Mouse (Mus musculus) forebrain, embryonic 14.5 days (tissue): ENCODE results near the gene Vmn1r202. TPM values are rescaled to one million over a fixed set of nuclear protein-coding genes. Genes with fewer than 3 reads are reported as not detected.
"Not testable (repeated sequence)": the region's sequence is repeated elsewhere in the genome, so short reads cannot be mapped to it uniquely, and the experiment has no call there.

ENCODE experiments used
- ATAC-seq: fragments of 200-750 bp; cut with Nextera tagmentation; 2 replicates; pipeline ENCODE4 v1.8.0; 2017; ENCODE audit warnings: mild to moderate bottlenecking, moderate library complexity
- DNase-seq: peaks from one replicate; pipeline ENCODE4 v3.0.0-alpha.2; 2015; ENCODE audit warnings: low spot score
- H3K27ac ChIP-seq: fragments of 300-500 bp; sonication (generic); 2 replicates; pipeline ENCODE4 v1.5.1; 2014; ENCODE audit warnings: low read depth, mild to moderate bottlenecking, control low read depth, low read length, moderate library complexity
- H3K27me3 ChIP-seq: fragments of 300-500 bp; sonication (generic); replicated peaks from 2 replicates; pipeline ENCODE4 v1.6.1; 2014; ENCODE audit warnings: low read length, control low read depth, mixed read lengths; ENCODE audit not compliant: control insufficient read depth, insufficient read depth
- H3K36me3 ChIP-seq: fragments of 300-500 bp; sonication (generic); 2 replicates; pipeline ENCODE4 v1.6.1; 2014; ENCODE audit warnings: low read length, control low read depth; ENCODE audit not compliant: control insufficient read depth, insufficient read depth
- H3K4me1 ChIP-seq: fragments of 300-500 bp; sonication (generic); 2 replicates; pipeline ENCODE4 v1.6.1; 2014; ENCODE audit warnings: antibody characterized with exemption, low read length, control low read depth; ENCODE audit not compliant: control insufficient read depth, insufficient read depth
- H3K4me2 ChIP-seq: fragments of 300-500 bp; sonication (generic); 2 replicates; pipeline ENCODE4 v1.6.1; 2014; ENCODE audit warnings: mild to moderate bottlenecking, control low read depth, low read length
- H3K4me3 ChIP-seq: fragments of 300-500 bp; sonication (generic); 2 replicates; pipeline ENCODE4 v1.5.1; 2014; ENCODE audit warnings: low read depth, low read length, control low read depth
- H3K9ac ChIP-seq: fragments of 300-500 bp; sonication (generic); 2 replicates; pipeline ENCODE4 v1.6.1; 2014; ENCODE audit warnings: mild to moderate bottlenecking, low read length, control low read depth, moderate library complexity
- H3K9me3 ChIP-seq: fragments of 300-500 bp; sonication (generic); replicated peaks from 2 replicates; pipeline ENCODE4 v1.6.1; 2016; ENCODE audit warnings: low read length, control low read depth, mixed read lengths; ENCODE audit not compliant: control insufficient read depth
- WGBS: fragments of 180-500 bp; shearing (Covaris S2); extraction: QIAGEN DNeasy Blood & Tissue Kit; methylation state at CpG from one replicate; pipeline ENCODE4 v1.1.7; 2014; 5-methylcytosine and 5-hydroxymethylcytosine counted together
- polyA plus RNA-seq: library from polyadenylated mRNA; unstranded; fragments of >200 nt; fragmentation: Nextera tagmentation; extraction: Ambion mirVana; gene quantifications from 2 replicates; pipeline ENCODE4 v1.2.1, GENCODE M21; 2014

Vmn1r202 gene
- polyA plus RNA-seq, result 0.03 TPM in 1 of 2 replicates, not detected in the other

DNA sequence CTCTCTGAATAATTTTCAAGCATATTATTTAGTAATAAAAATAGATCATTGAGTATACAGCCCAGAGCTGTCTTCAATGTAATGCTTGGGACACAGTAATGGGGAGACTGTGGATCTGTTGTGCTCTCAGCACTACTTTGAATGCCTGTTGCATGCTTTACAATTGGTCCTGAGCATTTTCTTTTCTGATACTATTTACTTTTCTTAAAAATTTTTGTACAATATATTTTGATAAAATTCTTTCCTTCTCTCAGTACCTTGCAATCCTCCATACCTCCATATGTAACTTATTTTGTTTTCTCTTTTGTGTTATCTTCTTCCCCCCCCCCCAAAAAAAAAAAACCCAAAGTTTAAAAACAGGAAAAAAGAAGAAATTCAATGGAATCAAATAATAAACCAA is at the start of gene Vmn1r202:
Vmn1r202 (minus strand) TSS at position 101 of the 400 bp plus-strand sequence.
- H3K36me3 ChIP-seq, result no peaks in the 10 kb centered on the region
- no peaks in the 10 kb centered on the region for H3K9me3 ChIP-seq
- no peak within 1 kb of the TSS for H3K27ac ChIP-seq
- H3K4me1 ChIP-seq, result no peaks in the 10 kb centered on the region
- H3K9ac ChIP-seq, result no peak within 1 kb of the TSS
- H3K27me3 ChIP-seq, result no peaks in the 10 kb centered on the region
- DNase-seq (no peak), ATAC-seq (no peak)
- H3K4me3 ChIP-seq, result no peak within 1 kb of the TSS
- no peak within 1 kb of the TSS for H3K4me2 ChIP-seq

- not testable (repeated sequence) for H3K4me2 ChIP-seq, ATAC-seq, H3K27ac ChIP-seq, DNase-seq, H3K36me3 ChIP-seq, H3K4me1 ChIP-seq, H3K27me3 ChIP-seq, H3K9ac ChIP-seq, H3K9me3 ChIP-seq, H3K4me3 ChIP-seq
- 59% methylated on average over 1 of the region's 1 CpGs for WGBS
Measured at GRCm38 (mm10) chr13:22552898-22553297, 47.7 kb upstream of the Vmn1r202 start, which contains the start of gene Vmn1r204. Gene Vmn1r204 (plus strand): TSS chr13:22553198.

DNA sequence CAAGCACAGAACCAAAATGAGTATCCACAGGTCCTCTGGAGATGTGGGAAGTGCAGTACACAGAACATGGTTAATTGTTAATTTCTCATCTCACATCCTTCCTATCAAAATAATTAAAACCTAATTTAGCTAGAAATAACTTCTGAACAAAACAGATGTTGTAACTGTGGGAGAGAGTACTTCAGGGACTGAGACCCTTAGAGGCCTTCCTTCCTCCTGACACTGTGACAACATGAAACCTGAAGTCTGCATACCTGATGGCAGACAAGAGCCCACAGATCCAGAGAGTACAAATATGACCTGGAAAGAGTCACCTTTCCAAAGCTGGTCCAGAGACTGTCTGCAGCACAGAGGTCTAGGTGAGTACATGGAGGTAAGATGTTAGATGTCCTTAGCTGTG is 12.6 kb upstream of the Vmn1r202 start, which contains the start of gene Vmn1r203:
Vmn1r203 (plus strand) TSS at position 301 of the 400 bp plus-strand sequence.
- Histone ChIP-seq H3K27me3 (no peaks in the 10 kb centered on the region), H3K9ac (no peak within 1 kb of the TSS), H3K4me3 (no peak within 1 kb of the TSS), H3K9me3 (no peaks in the 10 kb centered on the region), H3K27ac (no peak within 1 kb of the TSS), H3K4me2 (no peak within 1 kb of the TSS), H3K36me3 (no peaks in the 10 kb centered on the region), H3K4me1 (no peaks in the 10 kb centered on the region)
- ATAC-seq (no peak), DNase-seq (no peak)

DNA sequence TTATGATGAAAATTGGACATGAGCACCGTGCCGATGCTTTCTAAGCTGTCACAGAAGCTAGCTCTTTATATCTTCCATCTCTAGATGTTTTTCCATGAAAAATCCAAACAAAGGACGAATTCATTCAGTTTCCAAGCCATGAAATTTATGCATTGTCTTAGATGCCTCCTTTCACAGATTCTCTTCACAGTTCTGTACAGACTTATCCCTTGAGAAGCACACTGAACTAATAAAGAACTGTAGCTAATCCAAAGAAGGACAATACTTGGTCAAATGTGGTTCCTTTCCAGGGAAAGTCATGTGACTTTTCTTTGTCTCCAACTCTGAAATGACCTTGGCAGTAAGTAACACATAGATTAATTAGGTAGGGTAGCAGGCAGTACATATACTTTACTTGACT is 2.8 kb downstream of the Vmn1r202 start:
- H3K27me3 ChIP-seq, result no peaks in the 10 kb centered on the region
- no peak for ATAC-seq
- 68% methylated on average over 3 of the region's 3 CpGs for WGBS
- DNase-seq, result no peak
- H3K4me1 ChIP-seq, result no peaks in the 10 kb centered on the region
- H3K9me3 ChIP-seq, result no peaks in the 10 kb centered on the region
- H3K27ac ChIP-seq, result no peak overlapping the region
- no peak overlapping the region for H3K4me2 ChIP-seq
- H3K9ac ChIP-seq, result no peak overlapping the region
- H3K4me3 ChIP-seq, result no peak overlapping the region
- no peaks in the 10 kb centered on the region for H3K36me3 ChIP-seq

- DNase-seq (no peak), ATAC-seq (no peak)
- H3K4me3 ChIP-seq, result no peak within 1 kb of the TSS
- no peaks in the 10 kb centered on the region for H3K36me3 ChIP-seq
- no peaks in the 10 kb centered on the region for H3K4me1 ChIP-seq
- H3K9me3 ChIP-seq, result no peaks in the 10 kb centered on the region
- H3K27me3 ChIP-seq, result no peaks in the 10 kb centered on the region
- H3K9ac ChIP-seq, result no peak within 1 kb of the TSS
- H3K4me2 ChIP-seq, result no peak within 1 kb of the TSS
- 64% methylated on average over 1 of the region's 1 CpGs for WGBS
- H3K27ac ChIP-seq, result no peak within 1 kb of the TSS
Measured at GRCm38 (mm10) chr13:22471623-22472022, 33.6 kb downstream of the Vmn1r202 start, which contains the start of gene Vmn1r201. Gene Vmn1r201 (plus strand): TSS chr13:22471923.

DNA sequence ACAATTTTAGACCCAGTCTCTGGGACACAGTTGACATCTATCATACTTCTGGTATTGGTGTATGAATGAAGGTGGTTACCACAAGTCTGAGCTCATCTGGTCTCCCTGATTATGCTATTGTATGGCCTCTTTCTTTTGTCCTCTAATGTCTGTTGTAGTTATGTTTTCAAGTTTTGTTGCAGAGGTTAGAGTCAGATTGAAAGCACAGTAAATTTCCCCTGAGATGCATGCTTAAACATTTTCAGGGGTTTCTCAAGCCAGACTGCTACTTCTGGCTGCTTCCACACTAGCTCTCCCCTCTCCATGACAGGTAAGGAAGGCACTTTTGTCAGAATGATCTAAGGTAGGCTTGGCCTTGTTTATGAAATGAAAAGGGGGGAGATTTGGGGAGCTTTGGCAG is 50.0 kb downstream of the Vmn1r202 start:
- Histone ChIP-seq H3K4me2 (no peak overlapping the region), H3K9ac (no peak overlapping the region), H3K4me3 (no peak overlapping the region), H3K9me3 (no peaks in the 10 kb centered on the region), H3K27me3 (no peaks in the 10 kb centered on the region), H3K4me1 (no peaks in the 10 kb centered on the region), H3K27ac (no peak overlapping the region), H3K36me3 (no peaks in the 10 kb centered on the region)
- DNase-seq, result no peak
- ATAC-seq, result no peak

Other genes with a start within 250 kb of the Vmn1r202 start
- gene Vmn1r195, start 234.9 kb downstream of the Vmn1r202 start, polyA plus RNA-seq, result not detected in 2 replicates
- not detected in 2 replicates for gene Vmn1r196, start 215.5 kb downstream of the Vmn1r202 start, polyA plus RNA-seq
- gene Vmn1r197, start 180.8 kb downstream of the Vmn1r202 start, polyA plus RNA-seq, result not detected in 2 replicates
- not detected in 2 replicates for gene Vmn1r198, start 155.0 kb downstream of the Vmn1r202 start, polyA plus RNA-seq
- gene Vmn1r199, start 125.6 kb downstream of the Vmn1r202 start, polyA plus RNA-seq, result not detected in 2 replicates
- not detected in 2 replicates for gene Vmn1r200, start 115.0 kb downstream of the Vmn1r202 start, polyA plus RNA-seq
- not detected in 2 replicates for gene Vmn1r201, start 33.5 kb downstream of the Vmn1r202 start, polyA plus RNA-seq
- gene Vmn1r203, start 12.7 kb upstream of the Vmn1r202 start, polyA plus RNA-seq, result not detected in 2 replicates
- not detected in 2 replicates for gene Vmn1r204, start 47.8 kb upstream of the Vmn1r202 start, polyA plus RNA-seq
- gene Vmn1r205, start 87.6 kb upstream of the Vmn1r202 start, polyA plus RNA-seq, result not detected in 2 replicates
- not detected in 2 replicates for gene Vmn1r206, start 118.9 kb upstream of the Vmn1r202 start, polyA plus RNA-seq
- not detected in 2 replicates for gene Vmn1r207-ps, start 224.2 kb upstream of the Vmn1r202 start, polyA plus RNA-seq